Mouse (Mus musculus) forebrain, embryonic 12.5 days (tissue): ENCODE measurements around the gene Tmem265. TPM values are rescaled to one million over a fixed set of nuclear protein-coding genes. Genes with fewer than 3 reads are reported as not detected.

ENCODE experiments used
- ATAC-seq: fragments of 200-750 bp; cut with Nextera tagmentation; 2 replicates; pipeline ENCODE4 v1.8.0; 2017; ENCODE audit warnings: moderate TSS enrichment; ENCODE audit not compliant: low FRiP score
- H3K27ac ChIP-seq: fragments of 300-500 bp; sonication (generic); 2 replicates; pipeline ENCODE4 v1.5.1; 2016; ENCODE audit warnings: mild to moderate bottlenecking
- H3K27me3 ChIP-seq: fragments of 300-500 bp; sonication (generic); 2 replicates; pipeline ENCODE4 v1.6.1; 2016; ENCODE audit warnings: mild to moderate bottlenecking
- H3K36me3 ChIP-seq: fragments of 300-500 bp; sonication (generic); replicated peaks from 2 replicates; pipeline ENCODE4 v1.6.1; 2016; ENCODE audit warnings: mild to moderate bottlenecking
- H3K4me1 ChIP-seq: fragments of 300-500 bp; sonication (generic); 2 replicates; pipeline ENCODE4 v1.6.1; 2016
- H3K4me2 ChIP-seq: fragments of 300-500 bp; sonication (generic); 2 replicates; pipeline ENCODE4 v1.6.1; 2016; ENCODE audit warnings: mild to moderate bottlenecking, moderate library complexity
- H3K4me3 ChIP-seq: fragments of 300-500 bp; sonication (generic); replicated peaks from 2 replicates; pipeline ENCODE4 v1.5.1; 2016; ENCODE audit warnings: mild to moderate bottlenecking
- H3K9ac ChIP-seq: fragments of 300-500 bp; sonication (generic); 2 replicates; pipeline ENCODE4 v1.6.1; 2016; ENCODE audit warnings: mild to moderate bottlenecking
- H3K9me3 ChIP-seq: fragments of 300-500 bp; sonication (generic); 2 replicates; pipeline ENCODE4 v1.6.1; 2016
- WGBS: fragments of 180-500 bp; shearing (Covaris S2); methylation state at CpG from one replicate; pipeline ENCODE4 v1.1.7; 2016; 5-methylcytosine and 5-hydroxymethylcytosine counted together
- polyA plus RNA-seq: library from polyadenylated mRNA; unstranded; fragments of >200 nt; fragmentation: Nextera tagmentation; extraction: Ambion mirVana; gene quantifications from 2 replicates; pipeline ENCODE4 v1.2.1, GENCODE M21; 2016

Tmem265 gene
- polyA plus RNA-seq, 1 experiment from 2014 or later = 4.7 TPM

- H3K36me3 ChIP-seq = peaks cover 62% of the 10 kb centered on the region
- 88% methylated on average over 6 of the region's 6 CpGs for WGBS
- no peak overlapping the region for H3K27ac ChIP-seq
- no peak for ATAC-seq
- no peak overlapping the region for H3K4me3 ChIP-seq
- no peaks in the 10 kb centered on the region for H3K27me3 ChIP-seq
- H3K4me1 ChIP-seq = no peaks in the 10 kb centered on the region
- H3K9me3 ChIP-seq = no peaks in the 10 kb centered on the region
- no peak overlapping the region for H3K4me2 ChIP-seq
- H3K9ac ChIP-seq = no peak overlapping the region
Observed at GRCm38 (mm10) chr7:127564381-127565150, 3.4 kb downstream of the Tmem265 start.

GRCm38 (mm10) chr7:127572895-127573471 is 11.8 kb downstream of the Tmem265 start, which contains the start of gene Phkg2:
TSS of gene Phkg2 (plus strand) at chr7:127573340.
- WGBS = under 1% methylated on average over 17 of the region's 17 CpGs

GRCm38 (mm10) chr7:127573503-127574008 is 12.4 kb downstream of the Tmem265 start:
- Histone ChIP-seq H3K27me3 (no peaks in the 10 kb centered on the region), H3K9me3 (no peaks in the 10 kb centered on the region), H3K4me3 (peak overlapping the region; percentile 74), H3K9ac (peak overlapping the region; percentile 89), H3K27ac (peak overlapping the region; percentile 78), H3K36me3 (peaks cover 19% of the 10 kb centered on the region), H3K4me1 (peaks cover 23% of the 10 kb centered on the region), H3K4me2 (peak overlapping the region; percentile 94)
- WGBS = under 1% methylated on average over 24 of the region's 28 CpGs
- ATAC-seq = no peak; the same call in 1 of the 2 replicates

More at GRCm38 (mm10) chr7:127572895-127573471, 11.8 kb downstream of the Tmem265 start, which contains the start of gene Phkg2:
- peaks cover 23% of the 10 kb centered on the region for H3K4me1 ChIP-seq
- peak within 1 kb of the TSS; percentile 78 for H3K27ac ChIP-seq
- H3K27me3 ChIP-seq = no peaks in the 10 kb centered on the region
- H3K4me3 ChIP-seq = peak within 1 kb of the TSS; percentile 74
- H3K36me3 ChIP-seq = peaks cover 14% of the 10 kb centered on the region
- peak within 1 kb of the TSS; percentile 89 for H3K9ac ChIP-seq
- ATAC-seq = peak; percentile 99
- no peaks in the 10 kb centered on the region for H3K9me3 ChIP-seq
- H3K4me2 ChIP-seq = peak within 1 kb of the TSS; percentile 94

GRCm38 (mm10) chr7:127574115-127574514 is 12.9 kb downstream of the Tmem265 start:
- H3K27me3 ChIP-seq = no peaks in the 10 kb centered on the region
- H3K9me3 ChIP-seq = no peaks in the 10 kb centered on the region
- peaks cover 23% of the 10 kb centered on the region for H3K4me1 ChIP-seq
- peak overlapping the region; percentile 89 for H3K9ac ChIP-seq
- H3K4me2 ChIP-seq = peak overlapping the region; percentile 94
- no peak for ATAC-seq
- peak overlapping the region; percentile 74 for H3K4me3 ChIP-seq
- H3K27ac ChIP-seq = peak overlapping the region; percentile 78; the same call in 1 of the 2 replicates
- WGBS = 18% methylated on average over 7 of the region's 7 CpGs
- H3K36me3 ChIP-seq = peaks cover 19% of the 10 kb centered on the region

- no peak overlapping the region for H3K9ac ChIP-seq
- H3K27me3 ChIP-seq = no peaks in the 10 kb centered on the region
- H3K4me3 ChIP-seq = no peak overlapping the region
- no peak overlapping the region for H3K27ac ChIP-seq
- ATAC-seq = no peak
- peaks cover 54% of the 10 kb centered on the region for H3K36me3 ChIP-seq
- H3K9me3 ChIP-seq = no peaks in the 10 kb centered on the region
- 93% methylated on average over 6 of the region's 6 CpGs for WGBS
- peaks cover 10% of the 10 kb centered on the region for H3K4me1 ChIP-seq
- H3K4me2 ChIP-seq = no peak overlapping the region
Observed at GRCm38 (mm10) chr7:127583260-127583659, 22.1 kb downstream of the Tmem265 start.

- H3K36me3 ChIP-seq = peaks cover 48% of the 10 kb centered on the region
- H3K9me3 ChIP-seq = no peaks in the 10 kb centered on the region
- no peak overlapping the region for H3K9ac ChIP-seq
- no peak overlapping the region for H3K27ac ChIP-seq
- no peak overlapping the region for H3K4me2 ChIP-seq
- peaks cover 18% of the 10 kb centered on the region for H3K4me1 ChIP-seq
- WGBS = 85% methylated on average over 7 of the region's 7 CpGs
- no peak for ATAC-seq
- H3K27me3 ChIP-seq = no peaks in the 10 kb centered on the region
- no peak overlapping the region for H3K4me3 ChIP-seq
Observed at GRCm38 (mm10) chr7:127585031-127585430, 23.8 kb downstream of the Tmem265 start.

- no peak overlapping the region for H3K9ac ChIP-seq
- no peak for ATAC-seq
- no peaks in the 10 kb centered on the region for H3K9me3 ChIP-seq
- H3K27ac ChIP-seq = no peak overlapping the region
- H3K4me3 ChIP-seq = no peak overlapping the region
- H3K27me3 ChIP-seq = no peaks in the 10 kb centered on the region
- H3K4me2 ChIP-seq = no peak overlapping the region
- peaks cover 18% of the 10 kb centered on the region for H3K4me1 ChIP-seq
- WGBS = 91% methylated on average over 6 of the region's 6 CpGs
- peaks cover 50% of the 10 kb centered on the region for H3K36me3 ChIP-seq
Observed at GRCm38 (mm10) chr7:127586149-127586548, 25.0 kb downstream of the Tmem265 start.

- H3K27me3 ChIP-seq = no peaks in the 10 kb centered on the region
- no peak for ATAC-seq
- peak overlapping the region; percentile 89 for H3K4me2 ChIP-seq
- H3K27ac ChIP-seq = peak overlapping the region; percentile 84; the same call in 1 of the 2 replicates
- H3K4me1 ChIP-seq = peaks cover 18% of the 10 kb centered on the region
- H3K4me3 ChIP-seq = peak overlapping the region; percentile 90
- no peaks in the 10 kb centered on the region for H3K9me3 ChIP-seq
- H3K9ac ChIP-seq = peak overlapping the region; percentile 67; the same call in 1 of the 2 replicates
- WGBS = 80% methylated on average over 5 of the region's 5 CpGs
- H3K36me3 ChIP-seq = peaks cover 55% of the 10 kb centered on the region
Observed at GRCm38 (mm10) chr7:127587196-127587595, 26.0 kb downstream of the Tmem265 start.

GRCm38 (mm10) chr7:127588011-127588871 is 27.1 kb downstream of the Tmem265 start, which contains the start of the genes Ccdc189 and Rnf40:
TSS of gene Ccdc189 (minus strand) at chr7:127588595.
TSS of gene Rnf40 (plus strand) at chr7:127588767.
- no peaks in the 10 kb centered on the region for H3K27me3 ChIP-seq

GRCm38 (mm10) chr7:127588901-127589300 is 27.7 kb downstream of the Tmem265 start:
- peak overlapping the region; percentile 59; the same call in 1 of the 2 replicates for H3K27ac ChIP-seq
- peaks cover 55% of the 10 kb centered on the region for H3K36me3 ChIP-seq

More at GRCm38 (mm10) chr7:127588011-127588871, 27.1 kb downstream of the Tmem265 start, which contains the start of the genes Ccdc189 and Rnf40:
- peak within 1 kb of the TSS; percentile 84 for H3K27ac ChIP-seq
- H3K4me2 ChIP-seq = peak within 1 kb of the TSS; percentile 89
- peak within 1 kb of the TSS; percentile 90 for H3K4me3 ChIP-seq
- peaks cover 18% of the 10 kb centered on the region for H3K4me1 ChIP-seq
- peak within 1 kb of the TSS; percentile 76 for H3K9ac ChIP-seq
- peaks cover 55% of the 10 kb centered on the region for H3K36me3 ChIP-seq
- H3K9me3 ChIP-seq = no peaks in the 10 kb centered on the region
- WGBS = under 1% methylated on average over 50 of the region's 50 CpGs
- peak; percentile 98 for ATAC-seq

GRCm38 (mm10) chr7:127589637-127590036 is 28.4 kb downstream of the Tmem265 start:
- Histone ChIP-seq H3K9me3 (no peaks in the 10 kb centered on the region), H3K4me3 (peak overlapping the region; percentile 90), H3K36me3 (peaks cover 55% of the 10 kb centered on the region), H3K4me2 (peak overlapping the region; percentile 89), H3K9ac (0 out of 2 replicates have a peak overlapping the region, but pooled peaks have one; percentile 76), H3K27ac (no peak overlapping the region), H3K27me3 (no peaks in the 10 kb centered on the region), H3K4me1 (peaks cover 18% of the 10 kb centered on the region)
- WGBS = 93% methylated on average over 9 of the region's 9 CpGs
- no peak for ATAC-seq

More at GRCm38 (mm10) chr7:127588901-127589300, 27.7 kb downstream of the Tmem265 start:
- Histone ChIP-seq H3K4me2 (peak overlapping the region; percentile 89), H3K9me3 (no peaks in the 10 kb centered on the region), H3K4me3 (peak overlapping the region; percentile 90), H3K9ac (peak overlapping the region; percentile 76), H3K27me3 (no peaks in the 10 kb centered on the region), H3K4me1 (peaks cover 18% of the 10 kb centered on the region)
- 7% methylated on average over 29 of the region's 29 CpGs for WGBS
- no peak for ATAC-seq
